Mouse (Mus musculus) megakaryocyte, adult 5-6 weeks (primary cell): ENCODE measurements around the gene A730071L15Rik. TPM values are rescaled to one million over a fixed set of nuclear protein-coding genes. Genes with fewer than 3 reads are reported as not detected.

ENCODE experiments used
- ATAC-seq: 2 replicates; pipeline ENCODE4 v1.8.0; 2016; ENCODE audit warnings: mild to moderate bottlenecking, inconsistent platforms; ENCODE audit not compliant: poor library complexity, severe bottlenecking
- total RNA-seq, 2 experiments: library from RNA; stranded (forward) in 1 of 2; stranded (reverse) in 1 of 2; fragments of 153-499, 151-499 nt in 1 of 2; fragments of 221-1000, 200-1000 nt in 1 of 2; gene quantifications; 2 replicates each; pipeline versions ENCODE4 v1.2.3 to v1.2.4; 2015 to 2017

Gene A730071L15Rik
- total RNA-seq (2015) (0.09 and 0.57 TPM in 2 replicates), total RNA-seq (2017) (not detected in 2 replicates)

DNA sequence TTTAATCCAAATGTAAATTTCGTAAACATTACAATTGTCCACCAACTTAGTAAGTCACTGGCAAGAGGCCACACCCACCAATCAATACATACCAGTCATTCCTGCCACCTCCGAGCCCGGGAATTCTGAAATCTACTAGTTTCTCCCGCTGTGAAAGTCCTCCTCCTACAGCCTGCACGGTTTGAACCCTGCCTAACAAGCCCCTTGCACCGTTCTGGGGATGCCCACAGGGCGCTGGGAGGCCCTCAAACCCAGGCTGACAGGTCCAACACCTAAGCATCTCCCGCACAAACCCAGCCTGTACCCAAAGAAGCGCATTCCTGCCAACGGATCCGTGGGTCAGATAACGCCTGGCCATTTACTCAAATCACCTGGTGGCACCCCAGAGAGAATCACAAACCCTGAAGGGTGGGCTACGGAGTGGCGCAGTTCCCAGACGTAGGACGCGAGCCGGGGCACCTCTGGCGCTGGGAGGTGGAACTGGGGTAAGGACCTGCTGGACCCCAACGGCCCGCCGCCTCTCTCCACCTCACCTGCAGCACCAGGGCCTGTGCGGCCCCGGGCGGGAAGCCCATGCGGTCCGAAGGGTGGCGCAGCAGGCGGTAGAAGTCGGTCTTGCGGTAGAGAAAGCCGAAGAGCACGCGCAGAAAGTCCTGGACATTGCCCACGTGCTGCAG, at the start of gene A730071L15Rik:
TSS of gene A730071L15Rik (plus strand) at position 620 of the 677 bp plus-strand sequence.
- peak; percentile 45 for ATAC-seq

DNA sequence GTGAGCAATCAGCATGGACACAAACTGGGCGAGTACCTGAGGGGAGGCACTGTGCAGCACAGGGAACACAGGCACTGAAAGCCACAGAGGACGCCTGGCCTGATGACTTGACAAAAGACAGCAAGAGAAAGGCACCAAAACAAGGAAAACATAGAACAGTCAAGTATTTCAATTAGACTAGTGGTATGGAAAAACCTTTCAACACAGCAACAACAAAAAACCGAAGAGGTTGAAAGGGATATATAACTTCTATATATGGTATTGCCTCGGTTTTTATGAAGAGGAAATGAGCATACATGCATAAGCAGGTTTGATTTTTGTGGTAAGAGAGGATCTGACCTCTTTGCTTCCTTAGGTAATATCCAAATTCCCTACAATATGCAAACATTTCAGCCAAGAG, 47.0 kb upstream of the A730071L15Rik start:
- no peak for ATAC-seq

DNA sequence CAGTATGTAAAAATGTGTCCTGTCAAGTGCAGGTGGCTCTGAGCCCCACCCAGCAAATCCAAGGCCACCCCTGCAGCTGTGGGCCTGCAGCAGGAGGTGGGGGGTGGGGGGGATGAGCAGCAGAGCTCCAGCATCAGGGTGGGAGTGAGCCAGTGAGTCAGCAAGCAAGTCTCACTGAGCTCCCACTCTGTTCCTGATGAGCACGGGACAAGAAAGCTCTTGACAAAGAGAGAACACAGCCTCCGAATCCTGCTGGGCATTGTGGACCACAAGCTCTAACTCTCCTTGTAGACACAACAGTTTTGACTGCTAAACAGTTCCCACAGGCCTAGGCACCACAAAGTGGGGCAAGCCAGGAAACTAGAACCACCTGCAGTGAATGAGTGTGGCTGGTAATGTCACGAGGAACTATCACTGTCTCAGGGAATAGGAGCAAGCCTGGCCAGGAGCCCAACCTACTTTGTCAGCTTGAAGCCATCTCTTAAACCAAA, 45.6 kb upstream of the A730071L15Rik start:
- no peak for ATAC-seq

DNA sequence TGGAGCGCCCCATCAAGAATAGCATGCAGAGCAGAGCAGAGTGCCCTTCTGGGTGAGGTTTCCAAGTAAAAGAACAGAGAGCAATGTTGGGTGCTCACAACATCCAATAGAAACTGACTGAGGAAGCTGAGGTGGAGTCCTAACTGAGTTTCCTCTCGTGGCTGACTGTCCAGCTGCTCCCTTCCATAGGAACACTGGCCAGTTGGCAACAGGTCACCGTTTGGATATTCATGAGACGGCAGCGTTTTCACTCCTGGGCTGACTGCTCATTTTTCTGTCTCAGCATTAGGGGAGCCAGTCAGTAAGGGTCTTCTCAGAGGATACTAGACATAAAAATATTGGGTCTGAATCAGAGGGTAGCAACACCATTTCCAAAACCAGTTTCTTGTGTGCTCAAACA, 43.2 kb upstream of the A730071L15Rik start:
- no peak for ATAC-seq

DNA sequence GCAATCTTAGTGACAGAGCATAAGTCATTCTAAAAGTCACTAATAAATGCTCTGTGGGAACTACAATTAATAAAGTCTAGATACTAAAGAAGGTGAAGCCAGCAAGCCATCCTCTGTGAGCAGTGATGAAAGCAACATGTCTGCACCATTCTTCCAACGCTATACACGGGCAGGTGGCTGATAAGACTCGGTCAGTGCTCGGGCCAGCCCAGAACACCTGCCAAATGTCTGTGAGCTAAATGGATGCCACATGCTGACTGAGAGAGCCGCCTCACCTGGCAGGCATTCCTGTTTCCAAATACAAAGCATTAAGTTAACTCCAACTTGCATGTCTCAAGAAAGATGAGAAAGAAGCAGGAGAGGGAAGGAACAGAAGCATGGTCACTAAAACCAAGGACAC, 42.7 kb upstream of the A730071L15Rik start:
- no peak for ATAC-seq

DNA sequence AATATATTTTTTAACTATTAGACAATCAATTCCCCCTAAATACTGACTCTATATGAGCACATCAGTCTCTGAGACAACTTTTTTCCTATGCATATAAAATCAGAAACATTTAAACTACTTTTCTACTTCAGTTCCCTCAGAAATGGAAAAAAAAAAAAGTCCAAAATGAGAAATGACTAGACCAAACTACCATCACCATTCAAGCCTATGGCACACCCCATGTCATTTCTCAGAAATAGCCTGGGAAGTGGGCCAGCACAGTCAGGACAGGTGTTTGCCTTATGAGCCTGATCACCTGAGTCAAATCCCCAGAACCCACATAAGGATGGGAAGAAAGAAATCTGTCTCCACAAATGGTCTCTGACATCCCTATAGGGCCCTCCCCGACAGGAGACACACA, 41.3 kb upstream of the A730071L15Rik start:
- ATAC-seq: no peak

DNA sequence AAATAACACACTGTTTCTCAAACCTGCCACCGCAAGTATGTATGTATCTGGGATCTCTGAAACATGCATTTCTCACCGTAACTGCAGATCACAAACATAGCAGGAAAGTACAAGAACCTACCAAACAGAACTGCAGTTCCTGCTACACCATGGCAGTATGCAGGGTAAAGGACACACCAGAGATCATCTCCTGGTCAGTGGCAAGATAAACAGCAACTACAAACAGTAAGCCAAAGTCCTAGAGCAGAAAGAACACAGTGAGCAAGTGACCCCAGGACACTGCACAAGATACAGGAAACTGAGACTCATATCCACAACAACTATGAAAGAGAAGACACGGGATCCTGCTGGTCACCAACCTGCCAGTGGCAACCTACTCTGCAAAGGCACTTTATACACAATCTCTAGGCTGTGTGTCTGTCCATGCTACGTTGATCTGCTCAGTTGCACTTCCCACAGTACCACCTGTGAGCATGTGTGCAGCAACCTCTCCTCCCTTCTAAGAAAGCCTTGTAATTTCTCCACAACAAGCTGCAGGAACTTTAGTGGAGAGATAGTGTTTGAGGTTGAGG, 40.0 kb upstream of the A730071L15Rik start:
- ATAC-seq: no peak

DNA sequence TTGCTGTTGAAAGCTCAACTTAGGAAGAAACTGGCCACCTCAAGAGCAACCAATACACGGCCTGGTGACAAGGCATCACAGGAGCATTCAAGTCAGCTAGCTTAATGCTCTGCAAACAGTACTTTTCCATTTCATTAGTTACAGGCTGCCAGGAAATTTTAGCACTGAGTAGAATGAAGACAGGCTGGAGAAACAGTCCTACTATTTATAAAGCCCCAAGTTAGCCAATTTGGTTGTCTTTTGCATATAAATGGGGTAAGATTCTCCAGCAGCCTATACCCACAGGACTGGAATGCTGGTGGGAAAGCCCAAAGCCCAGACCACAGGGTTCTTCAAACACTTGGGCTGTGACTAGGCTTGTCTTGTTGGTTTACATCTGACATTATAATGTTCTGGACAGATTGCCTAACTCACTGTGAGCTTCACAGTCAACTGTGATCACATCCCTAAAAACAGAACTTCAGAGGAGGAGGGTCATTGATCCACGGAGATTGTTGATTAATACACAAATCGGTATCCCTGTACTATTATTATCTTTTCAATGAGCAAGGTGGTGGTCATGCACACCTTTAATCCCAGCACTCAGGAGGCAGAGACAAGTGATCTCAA, 39.1 kb upstream of the A730071L15Rik start:
- no peak for ATAC-seq

DNA sequence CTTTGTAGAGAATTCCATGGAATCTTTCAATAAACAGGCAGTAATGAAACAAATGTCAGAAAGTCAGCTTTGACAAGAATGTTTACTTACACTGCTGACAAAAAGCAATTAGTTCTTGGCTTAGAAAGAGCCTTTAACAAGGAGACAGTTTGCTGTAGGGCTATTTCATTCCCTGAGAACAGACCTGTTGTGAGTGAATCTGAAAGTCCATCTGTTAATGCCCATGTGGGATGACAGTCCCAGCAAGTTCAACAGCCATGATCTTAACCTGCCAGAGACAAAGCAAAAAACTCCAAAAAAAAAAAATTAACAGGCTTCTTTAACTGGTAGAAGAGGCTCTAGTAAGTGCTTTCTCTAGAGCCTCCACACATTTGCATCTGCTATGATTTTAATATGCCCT, 38.3 kb upstream of the A730071L15Rik start:
- no peak for ATAC-seq

DNA sequence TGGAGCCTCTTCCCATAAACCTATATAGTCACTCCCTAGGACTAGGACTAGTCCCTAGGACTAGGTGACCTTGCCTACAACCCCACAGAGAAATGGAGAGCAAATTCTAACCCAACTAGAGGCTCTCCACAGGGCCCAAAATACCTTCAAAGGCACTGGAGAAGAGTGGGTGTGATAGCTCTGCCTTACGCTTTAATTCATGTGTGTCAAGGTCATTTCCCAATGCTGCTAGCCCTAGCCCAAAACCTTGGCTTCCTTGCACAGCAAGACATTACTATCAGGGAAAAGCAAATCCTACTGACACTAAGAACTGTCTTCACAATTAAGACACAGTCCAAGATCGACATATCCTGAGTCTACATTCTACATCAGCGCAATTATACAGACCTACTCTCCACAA, 36.8 kb upstream of the A730071L15Rik start:
- ATAC-seq: no peak

DNA sequence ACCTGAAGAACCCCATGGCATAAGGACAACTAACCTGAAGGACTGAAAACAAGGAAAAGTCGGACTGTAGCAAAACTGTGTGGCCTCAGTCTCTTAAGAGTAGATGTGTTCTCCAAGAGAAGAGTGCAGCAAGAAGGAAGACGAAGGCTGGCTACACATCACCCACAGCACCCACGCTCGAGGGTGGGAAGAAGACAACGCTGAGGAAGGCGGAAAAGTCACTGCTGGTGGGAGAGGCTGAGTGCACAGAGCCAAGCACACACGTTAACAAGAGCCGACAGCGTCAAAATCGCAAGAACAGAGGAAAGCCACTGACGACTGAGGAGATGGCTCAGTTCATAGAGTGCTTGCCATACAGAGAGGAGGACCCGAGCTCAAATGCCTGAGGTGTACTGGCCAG, 36.1 kb upstream of the A730071L15Rik start:
- no peak for ATAC-seq

DNA sequence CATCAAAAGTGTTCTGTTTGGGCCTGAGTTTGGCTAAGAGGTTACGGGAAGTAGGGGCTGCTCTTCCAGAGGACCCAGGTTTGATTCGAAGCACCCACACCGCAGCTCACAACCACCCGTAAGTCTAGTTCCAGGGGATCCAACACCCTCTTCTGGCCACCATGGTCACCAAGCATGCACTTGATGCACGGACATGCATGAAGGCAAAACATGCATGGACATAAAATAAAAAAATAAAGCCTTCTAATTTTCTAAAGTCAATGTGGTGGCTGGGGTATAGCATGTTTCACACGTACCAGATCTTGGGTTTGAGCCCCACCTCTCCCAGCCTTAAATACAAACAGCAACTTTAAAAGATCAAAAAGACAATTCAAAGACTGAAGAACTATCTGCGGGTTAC, 35.0 kb upstream of the A730071L15Rik start:
- ATAC-seq: no peak

DNA sequence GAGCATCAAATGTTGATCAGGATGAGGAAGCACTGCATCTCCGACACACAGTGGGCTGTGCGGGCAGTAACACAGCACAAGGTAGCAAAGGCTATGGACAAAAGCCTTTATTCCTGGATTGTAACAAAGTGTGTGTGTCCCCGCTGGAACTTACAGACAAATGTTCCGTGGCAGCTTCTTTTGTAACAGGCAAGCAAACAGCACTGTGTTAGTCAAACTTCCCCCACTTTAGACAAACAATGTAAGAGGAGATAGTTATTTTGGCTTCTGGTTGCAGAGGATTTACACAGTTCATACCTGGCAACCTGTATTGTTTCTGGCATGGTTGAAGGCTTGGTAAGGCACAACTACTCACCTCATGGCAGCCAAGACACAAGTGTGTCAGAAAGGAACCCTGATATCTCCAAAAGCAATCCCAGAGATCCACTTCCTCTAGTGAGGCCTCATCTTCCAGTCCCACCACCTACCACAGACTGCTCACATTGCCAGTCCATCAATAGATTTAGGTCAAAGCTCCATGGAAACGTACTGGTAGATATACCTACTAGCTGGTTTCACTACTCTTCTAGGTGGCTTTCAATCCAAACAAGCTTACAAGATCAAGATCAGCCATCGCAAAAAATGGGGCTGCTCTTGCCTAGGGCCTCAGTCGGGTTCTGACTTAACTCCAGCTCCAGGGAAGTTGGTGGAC, 34.3 kb upstream of the A730071L15Rik start:
- no peak for ATAC-seq

DNA sequence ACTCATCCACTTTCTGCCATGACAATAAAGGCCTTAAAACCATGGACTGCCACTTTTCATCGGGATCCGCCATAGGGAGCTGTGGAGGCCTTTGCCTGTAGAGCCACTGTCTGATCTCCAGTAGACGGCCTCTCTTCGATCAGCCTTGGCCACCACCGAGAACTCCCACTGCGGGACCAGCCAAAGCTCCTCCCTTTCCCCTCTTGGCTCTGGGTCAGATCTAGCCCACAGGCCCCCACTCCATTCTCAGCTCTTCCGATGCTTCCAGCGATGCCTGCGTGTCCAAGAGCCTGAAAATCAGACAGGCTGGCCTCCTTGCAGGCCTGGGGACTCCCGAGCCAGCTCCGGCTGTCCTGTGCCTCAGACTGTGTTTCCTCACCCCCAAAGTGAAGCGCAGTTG, 33.5 kb upstream of the A730071L15Rik start:
- ATAC-seq: no peak

DNA sequence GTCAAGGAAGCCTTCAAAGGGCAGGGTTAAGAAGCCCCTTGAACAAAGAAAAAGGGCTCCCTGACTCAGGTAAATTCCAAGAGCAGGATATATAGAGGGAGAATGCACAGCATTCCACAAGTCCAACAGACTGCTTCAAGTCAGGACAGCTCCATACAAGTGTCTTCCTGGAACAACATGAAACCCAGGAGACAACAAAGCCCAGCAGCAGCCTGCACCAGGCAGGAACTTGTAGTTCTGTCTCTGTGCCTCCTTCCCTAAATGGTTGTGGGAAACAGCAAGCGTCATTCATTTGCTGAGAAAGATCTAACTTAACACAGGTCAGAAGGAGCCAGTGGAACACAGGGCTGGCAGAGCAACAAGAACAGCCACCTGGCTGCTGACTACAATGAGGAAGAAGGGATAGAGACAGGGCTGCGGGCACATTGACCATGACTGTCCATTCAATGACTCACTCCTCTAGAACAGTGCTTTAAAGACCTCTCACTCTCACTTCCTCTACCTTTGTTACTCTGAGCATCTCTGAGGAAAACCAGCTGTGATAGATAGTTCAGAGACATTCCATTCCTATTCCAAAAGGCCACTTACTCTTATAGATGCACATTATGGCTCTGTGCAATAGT, 30.7 kb upstream of the A730071L15Rik start:
- ATAC-seq: peak; percentile 77

DNA sequence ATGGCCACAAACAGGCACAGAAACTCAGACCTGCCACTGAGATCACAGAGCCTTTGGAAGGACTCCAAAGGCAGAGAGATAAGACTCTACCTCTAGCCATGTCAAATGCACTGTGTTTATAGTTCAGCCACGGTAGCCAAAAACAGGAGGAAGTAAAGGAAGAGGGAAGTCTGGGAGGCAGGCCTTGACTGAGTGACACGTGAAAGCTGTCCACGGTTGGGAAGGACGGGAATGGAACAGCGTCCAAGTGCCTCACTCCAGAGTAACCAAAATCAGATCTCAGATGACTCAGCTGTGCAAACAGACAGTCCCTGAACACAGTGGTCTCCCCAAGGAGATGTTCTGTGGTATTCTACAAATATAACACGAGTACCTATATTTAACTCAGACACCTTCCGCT, 25.1 kb upstream of the A730071L15Rik start:
- 0 out of 2 replicates have a peak, but pooled peaks have one; percentile 15 for ATAC-seq

DNA sequence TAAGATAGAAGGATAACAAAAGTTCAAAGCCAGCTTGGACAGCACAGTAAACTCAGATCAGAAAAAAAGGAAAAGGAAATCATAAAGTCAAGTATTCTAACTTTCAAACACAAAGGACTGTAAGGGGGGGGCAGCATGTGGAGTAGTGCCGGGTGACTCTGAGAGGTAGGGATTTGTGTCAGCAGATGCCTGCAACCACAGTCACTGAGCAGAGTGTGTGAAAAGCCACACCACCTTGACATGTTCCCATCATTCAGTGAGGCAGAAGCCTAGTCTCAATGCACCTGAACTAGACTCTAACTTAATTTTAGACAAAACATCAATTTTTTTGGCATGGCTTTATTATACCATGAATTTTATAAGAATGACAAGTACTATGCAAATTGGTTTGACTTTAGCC, 24.3 kb upstream of the A730071L15Rik start:
- no peak for ATAC-seq

DNA sequence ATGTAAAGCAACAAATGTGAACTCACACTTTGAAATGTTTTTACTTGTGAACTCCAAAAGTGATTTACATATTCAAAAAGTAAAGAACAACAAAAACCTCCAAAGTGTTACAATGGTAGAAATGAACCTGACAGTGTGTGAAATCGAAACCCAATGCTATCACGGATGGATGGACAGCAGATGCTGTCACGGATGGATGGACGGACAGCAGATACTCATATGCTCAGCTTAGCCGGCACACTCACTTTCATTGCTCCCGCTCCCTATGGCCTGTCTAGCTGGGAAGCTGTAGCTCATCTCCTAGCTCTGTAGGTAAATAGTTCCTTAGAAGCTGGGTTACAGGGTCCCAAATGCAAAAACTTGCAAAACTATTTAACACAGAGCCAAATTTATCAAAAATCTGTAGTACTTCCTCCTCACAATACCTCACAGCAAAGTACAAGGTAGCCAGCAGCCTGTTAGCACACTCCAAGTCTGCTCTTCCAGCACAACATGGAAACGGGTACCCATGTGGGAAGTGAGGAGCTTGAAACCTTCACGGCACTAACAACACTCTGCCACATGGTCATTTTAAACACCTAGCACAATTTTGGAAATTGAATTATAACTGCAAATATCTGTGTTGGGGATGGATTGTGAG, 21.9 kb upstream of the A730071L15Rik start:
- no peak for ATAC-seq

DNA sequence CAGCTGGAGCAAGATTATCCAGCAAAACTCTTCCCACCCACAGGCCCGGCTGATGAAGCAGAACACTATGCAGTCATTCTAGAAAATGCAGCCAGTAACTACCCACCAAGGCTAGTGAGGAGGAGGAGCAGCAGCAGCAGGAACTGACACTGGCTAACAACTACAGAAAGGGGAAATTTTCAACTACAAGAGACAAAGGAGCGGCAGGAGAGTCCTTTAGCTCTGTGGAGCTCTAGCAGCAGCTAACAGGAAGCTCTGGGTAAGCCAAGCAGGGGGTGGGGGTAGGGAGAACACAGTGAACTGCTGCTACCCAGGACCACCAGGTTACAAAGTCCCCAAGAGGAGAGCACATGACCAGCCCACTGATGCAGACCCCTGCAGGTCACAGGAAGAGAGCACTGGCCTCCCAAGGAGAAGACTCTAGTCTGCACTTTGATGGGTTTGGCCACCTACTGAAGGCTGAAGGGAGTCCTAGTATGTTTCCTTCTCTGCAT, 21.1 kb upstream of the A730071L15Rik start:
- ATAC-seq: peak; percentile 64

DNA sequence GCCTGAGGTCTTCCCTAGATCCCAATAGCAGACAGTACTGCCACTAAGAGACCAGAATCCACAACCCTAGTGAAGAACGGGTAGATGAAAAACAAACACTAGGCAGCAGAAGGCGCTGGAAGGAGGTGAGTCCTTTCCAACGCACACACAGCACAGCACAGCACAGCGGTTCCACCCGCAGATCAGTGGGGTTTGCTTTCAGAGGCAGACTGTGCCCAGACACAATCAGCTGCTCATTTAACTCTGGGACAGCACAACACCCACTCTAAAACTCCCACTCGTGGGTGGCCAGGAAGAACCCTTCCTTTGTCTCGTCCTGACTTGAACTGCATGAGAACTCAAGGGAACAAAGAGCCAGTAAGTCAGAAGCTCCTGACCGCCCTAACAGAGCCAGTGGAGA, 20.6 kb upstream of the A730071L15Rik start:
- ATAC-seq: no peak
